Mouse (Mus musculus) kidney, embryonic 15.5 days (tissue): ENCODE results near the gene Sf1. TPM values are rescaled to one million over a fixed set of nuclear protein-coding genes. Genes with fewer than 3 reads are reported as not detected.
A peak's percentile ranks its signal among the peaks of the same experiment; 100 is the strongest.

ENCODE experiments used
- ATAC-seq: fragments of 200-750 bp; cut with Nextera tagmentation; replicated peaks from 2 replicates; pipeline ENCODE4 v1.8.0; 2017; ENCODE audit warnings: moderate TSS enrichment; ENCODE audit not compliant: low FRiP score
- H3K27ac ChIP-seq: fragments of 300-500 bp; sonication (generic); 2 replicates; pipeline ENCODE4 v1.5.1; 2015; ENCODE audit warnings: mild to moderate bottlenecking, inconsistent platforms
- H3K27me3 ChIP-seq: fragments of 300-500 bp; sonication (generic); 2 replicates; pipeline ENCODE4 v1.6.1; 2015; ENCODE audit warnings: inconsistent platforms
- H3K36me3 ChIP-seq: fragments of 300-500 bp; sonication (generic); 2 replicates; pipeline ENCODE4 v1.6.1; 2015; ENCODE audit warnings: inconsistent platforms
- H3K4me1 ChIP-seq: fragments of 300-500 bp; sonication (generic); 2 replicates; pipeline ENCODE4 v1.6.1; 2015; ENCODE audit warnings: inconsistent platforms
- H3K4me2 ChIP-seq: fragments of 300-500 bp; sonication (generic); 2 replicates; pipeline ENCODE4 v1.6.1; 2015; ENCODE audit warnings: moderate library complexity, mild to moderate bottlenecking, inconsistent platforms
- H3K4me3 ChIP-seq: fragments of 300-500 bp; sonication (generic); replicated peaks from 2 replicates; pipeline ENCODE4 v1.5.1; 2015; ENCODE audit warnings: mild to moderate bottlenecking, inconsistent platforms
- H3K9ac ChIP-seq: fragments of 300-500 bp; sonication (generic); 2 replicates; pipeline ENCODE4 v1.6.1; 2015; ENCODE audit warnings: mild to moderate bottlenecking, inconsistent platforms
- H3K9me3 ChIP-seq: fragments of 300-500 bp; sonication (generic); replicated peaks from 2 replicates; pipeline ENCODE4 v1.6.1; 2016; ENCODE audit warnings: inconsistent platforms
- WGBS: fragments of 180-500 bp; shearing (Covaris S2); methylation state at CpG from one replicate; pipeline ENCODE4 v1.1.7; 2015; ENCODE audit warnings: mixed read lengths; 5-methylcytosine and 5-hydroxymethylcytosine counted together
- polyA plus RNA-seq: library from polyadenylated mRNA; unstranded; fragments of >200 nt; fragmentation: Nextera tagmentation; extraction: Ambion mirVana; gene quantifications from 2 replicates; pipeline ENCODE4 v1.2.1, GENCODE M21; 2015

Gene Sf1
- polyA plus RNA-seq, 1 experiment from 2014 or later: 165 TPM

DNA sequence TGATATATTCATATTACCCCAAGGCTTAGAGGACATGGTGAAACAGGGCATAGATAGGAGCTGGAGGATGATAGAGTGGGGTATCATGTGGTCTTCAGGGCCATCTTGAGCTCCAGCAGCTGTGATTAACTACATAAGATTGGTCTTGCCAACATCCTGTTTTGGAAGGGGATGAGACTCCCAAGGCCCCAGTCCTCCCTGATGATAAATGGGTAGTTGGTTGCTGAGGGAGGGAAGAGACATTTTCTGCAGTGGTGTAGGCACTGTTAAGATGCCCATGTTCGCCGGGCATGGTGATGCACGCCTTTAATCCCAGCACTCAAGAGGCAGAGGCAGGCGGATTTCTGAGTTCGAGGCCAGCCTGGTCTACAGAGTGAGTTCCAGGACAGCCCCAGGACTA, 17.7 kb downstream of the Sf1 start:
- Histone ChIP-seq H3K4me1 (peaks cover 39% of the 10 kb centered on the region), H3K4me3 (no peak overlapping the region), H3K9me3 (no peaks in the 10 kb centered on the region), H3K9ac (no peak overlapping the region), H3K4me2 (no peak overlapping the region), H3K36me3 (peaks cover 38% of the 10 kb centered on the region), H3K27me3 (no peaks in the 10 kb centered on the region), H3K27ac (no peak overlapping the region)
- no peak for ATAC-seq
- whole genome bisulfite sequencing: 96% methylated on average over 5 of the region's 5 CpGs

DNA sequence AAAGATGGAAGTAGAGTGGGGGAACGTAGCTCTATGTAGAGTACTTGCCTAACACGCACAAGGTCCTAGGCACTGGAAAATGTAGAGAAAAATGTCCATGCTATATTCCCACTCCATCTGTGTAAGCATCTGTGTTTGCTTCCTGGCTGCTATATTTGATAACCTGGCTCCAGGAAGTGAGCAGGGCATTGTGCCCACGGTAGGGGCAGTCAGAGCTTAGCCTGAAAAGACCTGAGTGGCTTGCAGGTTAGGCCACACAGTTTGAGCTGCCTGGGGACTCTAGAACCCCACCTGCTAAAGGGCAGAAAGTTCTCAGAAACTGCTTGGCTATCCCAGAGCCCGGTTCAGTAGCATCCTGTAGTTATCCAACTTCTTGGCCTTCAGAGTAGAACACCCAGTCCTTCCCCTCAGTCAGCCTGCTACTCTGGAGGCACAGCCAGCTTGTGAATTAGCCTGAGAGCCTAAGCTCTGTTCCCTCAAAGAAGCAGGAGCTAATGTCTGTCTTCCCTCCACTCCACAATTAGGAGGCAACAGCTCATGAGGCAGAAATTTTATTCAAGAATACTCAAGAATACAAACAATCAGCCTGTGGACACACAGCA, 18.9 kb downstream of the Sf1 start:
- Histone ChIP-seq H3K27ac (peak overlapping the region; percentile 87; the same call in 1 of the 2 replicates), H3K4me2 (no peak overlapping the region), H3K27me3 (no peaks in the 10 kb centered on the region), H3K4me3 (no peak overlapping the region), H3K36me3 (peaks cover 26% of the 10 kb centered on the region), H3K9me3 (no peaks in the 10 kb centered on the region), H3K4me1 (peaks cover 48% of the 10 kb centered on the region), H3K9ac (no peak overlapping the region)
- no peak for ATAC-seq
- 73% methylated on average over 4 of the region's 4 CpGs for WGBS

GRCm38 (mm10) chr19:6383470-6383869, 20.0 kb downstream of the Sf1 start:
- Histone ChIP-seq H3K27ac (peak overlapping the region; percentile 87), H3K9ac (no peak overlapping the region), H3K27me3 (no peaks in the 10 kb centered on the region), H3K4me2 (no peak overlapping the region), H3K9me3 (no peaks in the 10 kb centered on the region), H3K4me1 (peaks cover 50% of the 10 kb centered on the region), H3K4me3 (no peak overlapping the region), H3K36me3 (peaks cover 15% of the 10 kb centered on the region)
- WGBS: 29% methylated on average over 5 of the region's 5 CpGs
- peak; percentile 20; the same call in 1 of the 2 replicates for ATAC-seq

- peaks cover 56% of the 10 kb centered on the region for H3K4me1 ChIP-seq
- ATAC-seq: peak; percentile 63
- peak within 1 kb of the TSS; percentile 21 for H3K9ac ChIP-seq
- no peaks in the 10 kb centered on the region for H3K9me3 ChIP-seq
- H3K4me3 ChIP-seq: peak within 1 kb of the TSS; percentile 5
- H3K27me3 ChIP-seq: no peaks in the 10 kb centered on the region
- WGBS: 7% methylated on average over 7 of the region's 7 CpGs
- H3K36me3 ChIP-seq: peaks cover 9% of the 10 kb centered on the region
- peak within 1 kb of the TSS; percentile 87 for H3K27ac ChIP-seq
- H3K4me2 ChIP-seq: peak within 1 kb of the TSS; percentile 44
Measured at GRCm38 (mm10) chr19:6384128-6384527, 20.6 kb downstream of the Sf1 start, which contains the start of gene Pygm. TSS of gene Pygm (plus strand) at chr19:6384399.

GRCm38 (mm10) chr19:6384954-6385353, 21.5 kb downstream of the Sf1 start:
- H3K4me2 ChIP-seq: peak overlapping the region; percentile 44
- no peaks in the 10 kb centered on the region for H3K9me3 ChIP-seq
- H3K4me3 ChIP-seq: peak overlapping the region; percentile 5
- ATAC-seq: no peak
- H3K36me3 ChIP-seq: peaks cover under 1% of the 10 kb centered on the region; the same call in 1 of the 2 replicates
- peak overlapping the region; percentile 87 for H3K27ac ChIP-seq
- no peaks in the 10 kb centered on the region for H3K27me3 ChIP-seq
- H3K9ac ChIP-seq: peak overlapping the region; percentile 21
- WGBS: 45% methylated on average over 11 of the region's 11 CpGs
- peaks cover 65% of the 10 kb centered on the region for H3K4me1 ChIP-seq

DNA sequence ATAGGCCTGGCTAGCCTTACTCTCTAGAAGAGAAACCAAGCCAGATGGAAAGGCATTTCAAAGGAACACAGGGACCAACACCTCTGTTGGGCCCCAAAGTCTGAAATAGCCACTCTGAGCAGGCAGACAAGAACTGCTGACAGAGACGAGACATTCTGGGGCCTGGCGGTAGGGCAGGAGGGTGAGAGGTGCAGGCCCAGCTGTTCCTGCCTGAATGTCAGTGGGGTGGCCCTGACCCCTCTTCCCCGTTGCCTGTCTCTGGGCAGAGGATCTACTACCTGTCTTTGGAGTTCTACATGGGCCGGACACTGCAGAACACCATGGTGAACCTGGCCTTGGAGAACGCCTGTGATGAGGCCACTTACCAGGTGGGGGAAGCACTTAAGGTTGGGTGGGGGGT, 21.9 kb downstream of the Sf1 start:
- Histone ChIP-seq H3K4me3 (0 out of 2 replicates have a peak overlapping the region, but pooled peaks have one; percentile 5), H3K27me3 (no peaks in the 10 kb centered on the region), H3K36me3 (no peaks in the 10 kb centered on the region), H3K4me2 (peak overlapping the region; percentile 44), H3K27ac (peak overlapping the region; percentile 87), H3K9me3 (no peaks in the 10 kb centered on the region), H3K4me1 (peaks cover 69% of the 10 kb centered on the region), H3K9ac (no peak overlapping the region)
- no peak for ATAC-seq
- WGBS: 69% methylated on average over 5 of the region's 5 CpGs

DNA sequence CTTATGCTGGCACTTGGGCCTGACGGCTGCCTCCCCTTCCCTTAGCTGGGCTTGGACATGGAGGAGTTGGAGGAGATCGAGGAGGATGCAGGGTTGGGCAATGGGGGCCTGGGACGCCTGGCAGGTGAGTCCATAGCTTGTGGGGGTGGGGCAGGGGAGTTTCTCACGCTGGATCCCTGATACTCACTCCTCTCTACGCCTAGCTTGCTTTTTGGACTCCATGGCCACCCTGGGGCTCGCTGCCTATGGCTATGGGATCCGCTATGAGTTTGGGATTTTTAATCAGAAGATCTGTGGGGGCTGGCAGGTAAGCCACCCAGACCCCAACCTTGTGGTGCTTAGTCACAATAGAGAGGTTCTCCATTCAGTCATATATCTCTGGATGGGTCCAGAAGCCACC, 22.3 kb downstream of the Sf1 start:
- Histone ChIP-seq H3K27ac (peak overlapping the region; percentile 87; the same call in 1 of the 2 replicates), H3K4me2 (peak overlapping the region; percentile 44), H3K9ac (no peak overlapping the region), H3K4me1 (peaks cover 69% of the 10 kb centered on the region), H3K4me3 (no peak overlapping the region), H3K36me3 (no peaks in the 10 kb centered on the region), H3K9me3 (no peaks in the 10 kb centered on the region), H3K27me3 (no peaks in the 10 kb centered on the region)
- no peak for ATAC-seq
- WGBS: 85% methylated on average over 7 of the region's 7 CpGs

DNA sequence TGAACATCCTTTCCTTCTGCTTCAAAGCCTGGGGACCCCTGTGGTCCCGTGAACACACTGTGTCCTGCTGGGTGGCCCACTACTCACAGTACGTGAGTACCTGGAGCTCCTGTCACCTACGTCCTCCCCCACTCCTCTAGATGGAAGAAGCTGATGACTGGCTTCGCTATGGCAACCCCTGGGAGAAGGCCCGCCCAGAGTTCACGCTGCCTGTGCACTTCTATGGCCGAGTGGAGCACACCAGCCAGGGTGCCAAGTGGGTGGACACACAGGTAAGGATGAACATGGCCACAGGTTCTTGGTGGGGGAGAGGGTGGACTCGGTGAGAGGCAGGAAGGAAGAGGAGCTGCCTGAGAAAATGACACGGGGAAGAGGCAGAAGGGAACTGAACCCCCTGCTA, 22.7 kb downstream of the Sf1 start:
- peaks cover 69% of the 10 kb centered on the region for H3K4me1 ChIP-seq
- ATAC-seq: no peak
- 53% methylated on average over 9 of the region's 9 CpGs for WGBS
- H3K9me3 ChIP-seq: no peaks in the 10 kb centered on the region
- H3K36me3 ChIP-seq: no peaks in the 10 kb centered on the region
- H3K27me3 ChIP-seq: no peaks in the 10 kb centered on the region
- H3K27ac ChIP-seq: no peak overlapping the region
- no peak overlapping the region for H3K4me3 ChIP-seq
- no peak overlapping the region for H3K9ac ChIP-seq
- H3K4me2 ChIP-seq: no peak overlapping the region

DNA sequence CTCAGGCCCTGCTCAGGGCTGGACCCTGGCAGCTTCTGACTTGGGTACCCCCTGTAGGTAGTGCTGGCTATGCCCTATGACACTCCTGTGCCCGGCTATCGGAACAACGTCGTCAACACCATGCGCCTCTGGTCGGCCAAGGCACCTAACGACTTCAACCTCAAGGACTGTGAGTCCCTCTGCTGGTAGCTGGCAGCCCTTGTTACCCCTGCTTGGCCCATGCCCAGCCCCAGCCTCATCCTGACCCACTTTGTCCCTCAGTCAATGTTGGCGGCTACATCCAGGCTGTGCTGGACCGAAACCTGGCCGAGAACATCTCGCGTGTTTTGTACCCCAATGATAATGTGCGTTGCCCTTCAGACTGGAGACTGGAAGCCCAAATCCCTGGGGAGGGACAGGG, 24.5 kb downstream of the Sf1 start:
- 83% methylated on average over 13 of the region's 13 CpGs for WGBS

DNA sequence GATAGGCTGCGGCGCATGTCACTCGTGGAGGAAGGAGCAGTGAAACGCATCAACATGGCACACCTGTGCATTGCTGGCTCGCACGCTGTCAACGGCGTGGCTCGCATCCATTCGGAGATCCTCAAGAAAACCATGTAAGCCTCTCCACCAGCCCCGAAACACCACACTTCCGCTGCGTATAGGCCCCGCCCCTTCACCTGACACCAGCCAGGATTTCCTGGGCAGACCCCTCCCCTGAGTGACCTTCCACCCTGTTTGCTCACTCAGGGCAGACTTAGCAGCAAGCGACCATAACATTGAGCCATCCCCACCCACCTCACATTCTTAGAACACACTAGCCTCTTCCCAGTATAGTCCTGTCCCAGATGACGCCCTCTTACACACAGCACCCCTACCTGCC, 26.3 kb downstream of the Sf1 start:
- peak overlapping the region; percentile 39 for H3K4me3 ChIP-seq
- H3K27ac ChIP-seq: 0 out of 2 replicates have a peak overlapping the region, but pooled peaks have one; percentile 48
- no peaks in the 10 kb centered on the region for H3K9me3 ChIP-seq
- peak; percentile 50; the same call in 1 of the 2 replicates for ATAC-seq
- H3K9ac ChIP-seq: peak overlapping the region; percentile 33
- WGBS: 6% methylated on average over 16 of the region's 16 CpGs
- H3K4me2 ChIP-seq: peak overlapping the region; percentile 72
- H3K36me3 ChIP-seq: peaks cover 8% of the 10 kb centered on the region
- no peaks in the 10 kb centered on the region for H3K27me3 ChIP-seq
- H3K4me1 ChIP-seq: peaks cover 44% of the 10 kb centered on the region

More for the DNA sequence above, 24.5 kb downstream of the Sf1 start:
- no peak overlapping the region for H3K9ac ChIP-seq
- H3K4me3 ChIP-seq: no peak overlapping the region
- no peaks in the 10 kb centered on the region for H3K27me3 ChIP-seq
- peaks cover 8% of the 10 kb centered on the region for H3K36me3 ChIP-seq
- H3K9me3 ChIP-seq: no peaks in the 10 kb centered on the region
- H3K4me2 ChIP-seq: no peak overlapping the region
- peaks cover 62% of the 10 kb centered on the region for H3K4me1 ChIP-seq
- no peak overlapping the region for H3K27ac ChIP-seq
- ATAC-seq: no peak

DNA sequence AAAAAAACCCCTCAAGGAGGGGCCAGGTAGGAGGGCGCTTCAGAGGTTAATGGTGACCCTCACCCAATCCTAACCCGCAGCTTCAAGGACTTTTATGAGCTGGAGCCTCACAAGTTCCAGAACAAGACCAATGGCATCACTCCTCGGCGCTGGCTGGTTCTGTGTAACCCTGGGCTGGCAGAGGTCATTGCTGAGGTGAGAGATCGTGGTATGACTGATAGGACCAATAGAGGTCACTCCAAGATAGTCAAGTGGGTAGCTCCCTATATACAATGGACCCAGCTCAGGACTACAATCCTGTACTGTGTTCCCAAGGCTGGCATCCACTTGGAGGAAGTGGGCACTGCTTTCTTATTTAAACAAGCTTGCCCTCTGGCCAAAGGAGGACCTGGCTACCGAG, 26.8 kb downstream of the Sf1 start:
- H3K36me3 ChIP-seq: peaks cover 8% of the 10 kb centered on the region
- no peak overlapping the region for H3K27ac ChIP-seq
- no peaks in the 10 kb centered on the region for H3K27me3 ChIP-seq
- no peak for ATAC-seq
- H3K9me3 ChIP-seq: no peaks in the 10 kb centered on the region
- H3K4me2 ChIP-seq: peak overlapping the region; percentile 72
- H3K4me1 ChIP-seq: peaks cover 40% of the 10 kb centered on the region
- H3K4me3 ChIP-seq: no peak overlapping the region
- 55% methylated on average over 6 of the region's 6 CpGs for WGBS
- no peak overlapping the region for H3K9ac ChIP-seq

- H3K27me3 ChIP-seq: no peaks in the 10 kb centered on the region
- H3K9me3 ChIP-seq: no peaks in the 10 kb centered on the region
- peaks cover 8% of the 10 kb centered on the region for H3K36me3 ChIP-seq
- no peak overlapping the region for H3K9ac ChIP-seq
- no peak overlapping the region for H3K4me2 ChIP-seq
- no peak for ATAC-seq
- no peak overlapping the region for H3K27ac ChIP-seq
- no peak overlapping the region for H3K4me3 ChIP-seq
- 93% methylated on average over 14 of the region's 14 CpGs for WGBS
- H3K4me1 ChIP-seq: peaks cover 22% of the 10 kb centered on the region
Measured at GRCm38 (mm10) chr19:6392743-6393393, 29.4 kb downstream of the Sf1 start.
